Mouse (Mus musculus) A20 (cell line): ENCODE measurements around the gene Rnf19b.

ENCODE experiments used
- DNase-seq: peaks from one replicate; pipeline ENCODE4 v3.0.0-alpha.2; 2011; ENCODE audit warnings: low read depth, low spot score

The Rnf19b gene

GRCm38 (mm10) chr4:129034706-129035660 lies 23.1 kb upstream of the Rnf19b start:
- DNase-seq, result peak; percentile 93

GRCm38 (mm10) chr4:129035851-129036445 lies 22.1 kb upstream of the Rnf19b start:
- no peak for DNase-seq

- DNase-seq, result no peak
Measured at GRCm38 (mm10) chr4:129047721-129048421, 10.2 kb upstream of the Rnf19b start.

GRCm38 (mm10) chr4:129048501-129049305 lies 9.4 kb upstream of the Rnf19b start:
- DNase-seq, result no peak

GRCm38 (mm10) chr4:129049306-129050011 lies 8.6 kb upstream of the Rnf19b start:
- DNase-seq, result peak; percentile 63

GRCm38 (mm10) chr4:129050365-129050764 lies 7.7 kb upstream of the Rnf19b start:
- DNase-seq, result no peak

- DNase-seq, result no peak
Measured at GRCm38 (mm10) chr4:129050901-129051417, 7.1 kb upstream of the Rnf19b start.

GRCm38 (mm10) chr4:129051461-129052183 lies 6.4 kb upstream of the Rnf19b start:
- no peak for DNase-seq

- no peak for DNase-seq
Measured at GRCm38 (mm10) chr4:129054757-129055156, 3.3 kb upstream of the Rnf19b start.

GRCm38 (mm10) chr4:129055562-129055961 lies 2.5 kb upstream of the Rnf19b start:
- DNase-seq, result no peak

- peak; percentile 97 for DNase-seq
Measured at GRCm38 (mm10) chr4:129057533-129058206, 401 bp upstream of the Rnf19b start.

- peak; percentile 79 for DNase-seq
Measured at GRCm38 (mm10) chr4:129059125-129059551, 1.1 kb downstream of the Rnf19b start.

- peak; percentile 85 for DNase-seq
Measured at GRCm38 (mm10) chr4:129059922-129060321, 1.9 kb downstream of the Rnf19b start.

GRCm38 (mm10) chr4:129061486-129061885 lies 3.4 kb downstream of the Rnf19b start:
- DNase-seq, result peak; percentile 35

GRCm38 (mm10) chr4:129062281-129063075 lies 4.4 kb downstream of the Rnf19b start:
- no peak for DNase-seq

GRCm38 (mm10) chr4:129065688-129066236 lies 7.7 kb downstream of the Rnf19b start:
- peak; percentile 65 for DNase-seq

- DNase-seq, result no peak
Measured at GRCm38 (mm10) chr4:129067638-129068415, 9.8 kb downstream of the Rnf19b start.
